Mouse (Mus musculus): ENCODE measurements around the gene Man1a.

- TF ChIP-seq GATA1 (IDR thresholded peaks at IDR 0.05; ENCODE audit: low read length), result no peak
- no peak for TF ChIP-seq TAL1 (IDR thresholded peaks at IDR 0.05; ENCODE audit: low read length)
Observed at GRCm38 (mm10) chr10:54006868-54007267, 69.5 kb downstream of the Man1a start.

Measured in erythroblast, embryonic 14.5 days (primary cell).